Mouse (Mus musculus): Measurements from ENCODE around the gene Plekhh1.

Gene Plekhh1

DNA sequence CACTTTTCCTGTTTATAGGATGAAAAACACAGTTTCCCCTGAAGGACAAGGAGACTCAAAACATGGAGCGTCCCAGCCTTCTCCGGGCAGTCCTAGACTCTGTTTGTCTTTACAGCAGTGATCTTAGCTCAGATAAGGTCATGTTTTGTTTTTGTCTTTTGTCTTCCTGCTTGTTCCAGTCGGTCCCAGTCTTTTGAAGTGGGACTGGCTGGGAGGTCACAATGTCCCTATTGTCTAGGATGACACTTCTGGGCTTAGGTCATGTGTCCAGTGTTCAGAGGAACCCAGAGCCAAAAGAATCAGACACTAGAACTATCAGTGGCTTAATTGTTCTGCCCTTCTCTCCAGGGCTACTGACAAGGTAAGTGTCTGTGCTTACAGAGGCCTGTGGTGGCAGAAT lies 6.4 kb downstream of the Plekhh1 start:
- peak; percentile 36 for DNase-seq

DNA sequence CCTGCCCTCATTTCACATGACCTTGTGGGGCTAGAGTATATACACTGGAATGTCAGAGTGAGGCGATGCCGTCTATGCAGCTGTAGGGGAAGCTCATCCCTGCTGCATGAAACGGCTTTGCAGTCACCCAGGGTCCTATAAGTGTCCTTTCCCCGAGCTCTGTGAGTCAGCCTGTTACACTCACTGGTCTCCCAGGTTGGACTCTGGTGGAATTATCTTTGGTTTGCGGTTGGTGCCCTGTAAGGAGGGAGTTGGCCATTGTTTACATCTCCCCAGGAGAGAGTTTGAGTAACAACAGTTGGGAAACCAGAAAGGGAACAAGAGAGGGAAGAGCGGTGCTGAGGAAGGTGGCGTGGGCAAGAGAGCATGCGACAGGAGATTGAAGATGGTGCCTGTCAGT lies 10.7 kb downstream of the Plekhh1 start:
- no peak for DNase-seq

DNA sequence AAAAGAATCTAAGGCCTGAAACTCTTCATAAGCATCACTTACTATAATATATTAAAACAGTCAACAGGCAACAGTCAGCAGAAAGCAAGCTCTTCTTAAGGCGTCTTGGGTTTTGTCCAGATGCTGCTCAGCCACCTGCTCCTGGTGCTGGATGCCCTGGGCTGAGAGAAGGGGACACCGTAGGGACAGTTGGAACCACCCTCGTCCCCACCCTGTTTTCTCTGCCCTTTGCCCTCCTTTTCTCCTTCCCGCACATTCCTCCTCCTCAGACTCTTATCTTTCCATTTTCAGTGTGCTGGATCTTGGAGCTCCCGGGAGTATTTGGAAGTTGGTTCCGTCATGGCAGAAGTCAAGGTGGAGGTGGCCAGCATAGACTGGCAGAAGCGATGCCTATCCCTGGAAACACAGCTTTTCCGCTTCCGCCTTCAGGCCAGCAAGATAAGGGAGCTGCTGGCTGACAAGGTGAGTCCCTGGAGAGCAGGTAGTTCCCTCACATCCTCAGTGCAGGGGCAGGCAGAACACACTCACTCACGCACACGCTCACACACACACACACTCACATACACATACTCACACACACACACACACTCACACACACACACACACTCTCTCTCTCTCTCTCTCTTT lies 11.4 kb downstream of the Plekhh1 start:
- no peak for DNase-seq

DNA sequence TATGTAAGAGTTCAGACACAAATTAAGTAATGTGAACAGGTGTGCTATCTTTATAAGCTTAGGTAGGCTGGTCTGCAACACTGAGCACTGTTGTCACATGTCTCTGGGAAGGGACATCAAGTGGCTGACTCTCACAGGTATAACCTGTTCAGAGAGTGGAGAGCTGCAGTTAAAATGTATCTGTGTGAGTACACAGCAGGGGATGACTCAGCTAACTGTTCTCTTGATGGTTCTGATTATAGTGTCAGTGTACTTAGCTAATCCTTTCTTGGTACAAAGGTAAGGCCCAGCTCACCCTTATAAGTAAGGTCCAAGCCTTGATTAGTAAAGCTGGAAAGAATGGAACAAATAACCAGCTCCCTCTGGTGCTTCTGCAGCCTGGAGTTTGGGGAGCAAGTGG lies 12.5 kb downstream of the Plekhh1 start:
- DNase-seq: no peak

DNA sequence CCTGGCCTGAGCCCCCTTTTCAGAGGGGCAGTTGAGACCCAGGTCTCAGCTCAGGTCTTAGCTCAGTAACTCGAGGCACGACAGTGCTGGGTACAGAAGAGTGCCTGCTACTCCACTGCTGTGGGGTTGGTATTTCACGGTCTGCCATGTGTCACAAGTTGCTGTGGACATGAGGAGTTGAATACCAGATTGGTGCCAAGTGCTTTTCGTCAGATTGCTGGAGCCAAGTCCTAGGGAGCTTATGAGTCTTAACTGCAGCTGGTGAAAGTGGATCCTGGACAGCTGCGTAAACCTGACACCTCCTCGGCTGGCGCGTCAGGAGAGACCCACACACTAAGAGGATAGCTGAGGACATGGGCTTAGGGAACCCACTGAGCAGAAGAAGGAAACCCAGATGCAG lies 15.7 kb downstream of the Plekhh1 start:
- peak; percentile 11 for DNase-seq

DNA sequence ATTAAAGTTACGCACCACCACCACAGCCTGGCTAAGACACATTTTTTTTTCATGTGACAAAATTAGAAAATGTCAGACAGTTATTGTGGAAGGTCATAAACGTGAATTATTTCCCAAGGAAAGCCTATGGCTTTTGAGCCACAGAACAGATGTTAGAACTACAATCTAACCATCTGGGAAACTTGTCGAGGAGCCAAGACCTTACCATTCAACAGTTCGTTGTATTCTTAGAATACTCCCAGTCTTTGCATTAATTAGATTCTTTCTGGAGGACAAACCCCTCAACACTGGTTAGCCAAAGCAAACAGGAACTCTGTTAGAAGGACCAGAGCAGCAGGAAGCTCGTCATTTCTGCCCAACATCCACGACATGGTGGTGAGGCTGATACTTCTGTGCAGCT lies 17.2 kb downstream of the Plekhh1 start:
- no peak for DNase-seq

DNA sequence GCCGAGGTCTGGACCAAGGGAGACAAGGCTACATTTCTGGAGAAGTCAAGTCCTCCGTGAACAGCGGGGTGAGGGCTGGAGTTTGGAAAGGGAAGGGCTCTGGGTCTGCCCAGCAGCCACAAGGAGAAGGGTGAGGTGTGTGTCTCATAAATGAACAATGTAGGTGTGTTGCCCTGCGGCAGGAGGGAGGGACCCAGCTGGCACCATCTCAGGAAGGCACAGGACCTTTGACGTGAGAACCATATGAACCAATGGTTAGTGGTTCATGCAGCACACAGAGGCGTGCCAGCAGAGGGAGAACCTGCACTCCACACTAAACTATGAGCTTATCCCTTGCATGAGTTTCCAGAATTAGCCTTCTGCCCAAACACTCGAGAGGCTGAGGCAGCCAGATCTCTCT lies 18.2 kb downstream of the Plekhh1 start:
- no peak for DNase-seq

DNA sequence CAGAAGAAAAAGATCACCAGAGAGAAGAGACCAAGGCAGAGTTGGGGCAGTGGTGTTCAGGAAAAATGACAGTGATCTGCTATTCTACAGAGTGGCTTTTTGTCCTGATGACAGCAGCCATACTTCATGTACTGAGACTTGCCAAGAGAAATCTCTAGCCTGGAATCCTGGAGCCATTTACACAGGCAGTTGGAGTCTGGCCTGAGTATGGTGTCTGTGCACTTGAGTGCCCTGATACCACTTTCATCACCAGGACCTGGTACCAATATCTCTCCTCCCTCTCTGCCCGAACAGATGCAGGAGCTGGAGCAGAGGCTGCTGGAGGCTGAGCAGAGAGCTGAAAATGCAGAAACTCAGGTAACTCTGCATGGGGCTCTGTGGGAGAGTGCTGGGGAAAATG lies 19.9 kb downstream of the Plekhh1 start:
- DNase-seq: no peak

DNA sequence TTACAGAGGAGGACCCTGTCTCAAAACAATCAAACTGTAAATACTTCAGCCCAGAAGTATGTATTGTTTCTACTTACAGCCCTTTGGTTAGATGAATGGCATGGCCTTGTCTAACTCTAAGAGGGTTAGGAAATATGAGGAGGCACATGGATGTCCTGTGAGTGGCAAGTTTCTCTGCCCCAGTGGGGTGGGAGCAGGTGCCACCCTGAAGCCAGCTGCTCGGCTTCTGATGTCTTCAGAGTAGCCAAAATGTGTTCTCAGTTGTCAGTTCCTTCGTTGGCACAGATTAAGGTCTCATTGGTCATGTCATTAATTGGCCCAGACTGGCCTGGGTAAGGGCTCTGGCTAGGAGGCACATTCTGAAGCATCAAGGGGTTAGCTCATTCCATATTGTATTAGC lies 20.8 kb downstream of the Plekhh1 start:
- no peak for DNase-seq

DNA sequence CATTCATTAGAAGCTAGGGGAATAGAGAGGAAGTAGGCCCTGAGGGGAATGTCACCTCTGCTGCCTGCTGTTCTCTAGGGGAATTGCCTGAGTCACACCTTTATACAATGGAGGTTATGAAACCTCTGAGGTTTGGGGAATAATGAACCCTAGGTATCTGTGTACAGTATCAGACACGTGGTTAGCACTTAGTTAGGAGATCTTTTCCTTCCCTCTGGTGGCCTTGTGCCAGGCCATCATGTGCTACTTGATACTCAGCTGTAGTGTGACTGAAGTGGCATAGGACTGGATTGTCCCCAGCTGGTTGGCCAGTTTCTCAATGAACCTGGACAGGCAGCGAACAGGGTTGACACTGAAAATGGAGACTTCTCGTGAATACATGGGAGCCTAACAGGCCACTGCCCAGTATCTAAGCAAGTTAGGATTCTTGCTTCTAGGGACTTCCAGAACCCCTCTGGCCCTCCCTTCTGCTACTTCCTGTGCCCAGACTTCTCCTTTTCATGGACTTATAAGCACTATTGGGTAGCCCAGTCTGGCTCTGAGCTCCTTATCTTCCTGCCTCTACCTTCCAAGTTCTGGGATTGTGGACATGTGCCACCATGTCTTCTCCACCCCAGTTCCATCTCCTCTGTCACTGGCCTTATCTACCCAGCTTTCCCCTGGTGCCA lies 21.7 kb downstream of the Plekhh1 start:
- DNase-seq: no peak

DNA sequence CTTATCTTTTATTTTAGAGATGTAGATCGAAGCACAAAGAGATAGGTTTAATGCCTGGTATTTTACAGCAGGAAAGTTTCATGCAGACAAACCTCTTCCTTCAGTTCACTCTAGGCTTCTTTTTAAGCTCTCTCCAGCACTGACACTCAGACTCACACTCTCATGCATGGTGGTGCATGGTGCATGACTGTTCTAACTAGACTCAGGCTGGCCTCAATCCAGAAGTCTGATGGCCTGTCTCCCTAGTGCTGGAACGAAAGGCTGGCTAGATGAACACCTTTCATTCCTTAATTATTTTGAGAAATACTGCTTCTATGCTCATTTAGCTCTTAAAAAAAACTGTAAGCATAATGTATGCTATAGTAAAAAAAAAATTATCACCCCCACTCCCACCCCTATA lies 23.1 kb downstream of the Plekhh1 start:
- DNase-seq: no peak

DNA sequence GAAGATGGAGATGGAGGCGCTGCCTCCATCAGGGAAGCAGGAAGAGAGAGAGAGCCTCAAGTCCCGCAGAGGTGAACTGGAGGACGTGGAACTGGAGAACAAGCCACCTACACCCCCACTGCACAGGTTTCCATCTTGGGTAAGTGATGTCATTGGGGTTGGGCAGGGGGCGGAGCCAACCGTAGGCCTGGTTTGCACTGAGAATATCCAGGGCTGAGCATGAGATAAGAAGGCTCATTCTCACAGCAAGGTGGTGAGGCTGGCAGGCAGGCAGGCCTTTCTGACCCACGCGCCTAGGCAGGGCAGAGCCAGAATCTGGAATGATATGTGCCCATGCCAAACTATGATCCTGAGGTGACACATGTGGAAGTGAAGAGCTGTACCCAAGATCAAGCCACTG lies 26.3 kb downstream of the Plekhh1 start:
- DNase-seq: no peak

DNA sequence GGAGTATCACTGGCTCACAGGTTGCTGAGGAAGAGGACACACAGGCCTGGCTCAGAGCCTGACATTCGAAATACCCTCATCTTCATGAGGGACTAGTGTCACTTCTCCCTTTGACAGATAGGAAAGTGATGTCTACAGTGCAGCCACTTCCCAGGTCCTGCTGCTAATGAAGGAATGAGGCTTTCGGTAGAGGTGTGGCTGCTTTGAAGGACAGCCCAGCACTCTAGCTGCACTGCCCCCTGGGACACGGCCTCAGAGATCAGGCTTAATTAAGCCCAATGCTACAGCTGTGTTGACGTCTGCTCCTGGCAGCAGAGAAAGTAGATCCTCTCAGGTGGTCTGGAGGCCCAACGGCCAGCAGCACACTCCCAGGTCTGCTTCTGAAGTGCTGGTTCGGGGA lies 30.6 kb downstream of the Plekhh1 start:
- DNase-seq: no peak

DNA sequence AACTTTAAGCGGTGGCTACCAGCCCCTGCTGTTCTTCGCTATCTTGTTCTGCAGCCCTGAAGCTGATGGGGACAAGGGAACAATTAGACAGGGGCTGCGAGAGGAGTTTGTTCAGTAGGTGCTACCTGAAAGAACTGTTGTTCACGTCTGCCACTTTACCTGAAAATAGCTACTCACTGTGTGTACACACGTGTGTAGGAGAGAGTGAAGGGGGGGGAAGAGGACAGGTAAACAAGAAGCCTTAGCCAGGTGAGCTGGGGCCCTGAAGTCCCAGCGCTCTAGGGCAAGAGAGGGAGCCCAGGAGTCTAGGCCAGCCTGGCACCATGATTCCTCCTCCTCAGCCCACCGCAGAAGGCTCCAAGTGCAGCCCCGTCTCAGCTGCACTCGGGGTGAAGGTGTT lies 31.2 kb downstream of the Plekhh1 start:
- DNase-seq: no peak

DNA sequence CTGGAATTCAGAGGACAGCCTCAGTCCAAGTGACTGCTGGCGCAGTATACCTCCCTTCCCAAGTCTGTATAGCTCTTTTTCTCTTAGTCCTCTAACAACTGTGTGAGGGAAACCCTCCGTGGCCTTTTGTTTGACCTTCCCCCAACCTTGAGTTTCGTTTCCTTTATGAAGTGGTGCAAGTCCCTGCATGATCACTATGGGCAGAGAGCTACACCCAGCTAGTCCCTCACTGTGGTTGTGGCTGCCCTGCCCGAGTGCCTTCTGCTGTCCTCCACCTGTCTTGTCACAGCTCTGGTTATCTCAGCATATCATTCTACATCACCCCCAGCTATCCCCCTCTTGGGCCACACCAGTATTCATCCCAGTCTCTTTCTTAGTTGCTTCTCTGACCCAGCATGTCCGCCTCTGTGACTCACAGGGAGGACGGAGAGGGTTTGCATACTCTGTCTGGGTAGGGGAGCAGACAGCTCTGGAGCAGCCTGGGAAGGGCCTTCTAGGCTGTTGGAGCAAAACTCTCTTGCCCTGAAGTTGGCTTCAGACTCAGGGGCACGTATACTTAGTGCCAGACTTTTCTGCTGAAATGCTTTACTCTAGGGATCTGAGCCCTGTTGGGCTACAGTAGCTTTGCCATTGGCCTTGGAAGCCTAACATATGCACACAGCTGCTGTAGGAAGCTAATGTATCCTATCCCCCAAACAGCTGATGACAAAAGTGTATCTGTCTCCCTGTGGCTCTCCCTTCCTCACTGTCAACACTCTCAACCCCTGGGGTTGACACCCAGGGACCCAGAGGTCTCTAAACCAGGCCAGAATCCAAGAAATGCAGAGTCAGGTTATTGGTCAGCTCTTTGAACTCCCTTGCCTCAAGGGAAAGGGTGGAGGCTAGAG lies 32.0 kb downstream of the Plekhh1 start:
- no peak for DNase-seq

DNA sequence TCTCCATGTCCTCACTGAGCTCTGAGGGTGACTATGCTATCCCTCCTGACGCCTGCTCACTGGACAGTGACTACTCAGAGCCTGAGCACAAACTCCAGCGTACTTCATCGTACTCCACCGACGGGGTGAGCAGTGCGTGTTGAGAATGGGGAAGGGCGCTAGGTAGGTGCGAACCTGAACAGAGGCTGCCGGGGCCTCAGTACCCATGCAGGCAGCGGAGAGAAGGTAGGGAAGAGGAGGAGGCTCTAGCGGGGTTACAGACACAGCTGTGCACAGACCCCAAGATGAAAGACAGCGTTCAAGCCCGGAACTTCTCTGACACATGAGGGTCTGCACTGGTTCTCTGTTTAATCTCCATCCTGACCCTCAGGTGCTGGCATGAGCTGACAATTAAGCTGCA lies 35.5 kb downstream of the Plekhh1 start:
- no peak for DNase-seq

DNA sequence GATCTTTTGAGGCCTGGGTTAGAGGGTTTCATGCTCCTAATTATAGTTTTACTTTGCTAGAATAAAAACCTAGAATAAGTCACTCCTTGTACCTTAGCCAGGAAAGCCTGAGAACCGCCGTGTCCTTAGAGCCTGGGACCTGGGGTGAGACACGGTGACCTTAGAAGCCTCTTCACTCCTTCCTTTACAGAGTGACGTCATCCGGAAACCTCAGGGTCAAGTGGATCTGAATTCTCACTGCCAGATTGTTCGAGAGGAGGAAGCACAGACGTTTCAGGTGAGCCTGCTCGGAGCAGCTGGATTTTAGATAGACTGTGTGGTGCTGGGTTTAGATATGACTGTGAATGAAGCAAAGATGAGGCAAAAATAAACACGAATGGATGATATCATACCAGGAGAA lies 37.5 kb downstream of the Plekhh1 start:
- DNase-seq: no peak

DNA sequence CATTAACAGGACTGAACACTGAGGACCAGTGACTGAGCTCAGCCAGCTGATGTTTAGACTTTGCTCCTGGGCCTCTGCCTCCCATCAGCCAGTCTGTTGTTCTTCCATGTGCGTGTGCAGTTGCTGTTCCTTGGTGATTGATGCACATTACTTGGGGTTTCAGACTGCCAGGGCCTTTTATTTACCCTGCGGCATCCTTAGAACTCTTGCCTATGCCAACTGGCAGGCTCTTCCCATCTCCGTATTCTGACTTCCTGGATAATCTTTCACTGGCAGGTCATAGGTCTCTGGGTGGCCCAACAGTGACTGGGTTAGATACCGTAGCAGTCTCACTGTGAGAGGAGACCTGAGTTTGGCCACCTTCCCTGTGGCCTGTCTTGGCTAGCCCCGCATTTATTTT lies 38.6 kb downstream of the Plekhh1 start:
- DNase-seq: no peak

DNA sequence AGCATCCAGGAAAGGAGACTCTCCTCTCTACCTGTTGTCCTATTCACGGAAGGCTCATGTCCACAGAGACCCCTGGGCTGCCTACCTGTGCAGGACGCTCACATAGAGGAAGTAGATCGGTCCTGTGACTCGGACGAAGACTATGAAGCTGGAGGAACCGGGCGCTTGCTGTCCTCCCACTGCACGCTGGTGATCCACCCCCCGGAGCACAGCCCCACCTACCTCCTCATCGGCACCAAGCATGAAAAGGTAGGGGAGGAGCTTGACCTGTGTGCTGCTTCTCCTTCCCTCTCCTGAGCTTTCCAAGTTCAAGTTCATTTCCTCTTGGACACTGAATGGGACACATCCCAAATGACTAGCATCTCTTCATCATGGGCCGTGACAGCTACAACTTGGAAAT lies 39.3 kb downstream of the Plekhh1 start:
- no peak for DNase-seq

DNA sequence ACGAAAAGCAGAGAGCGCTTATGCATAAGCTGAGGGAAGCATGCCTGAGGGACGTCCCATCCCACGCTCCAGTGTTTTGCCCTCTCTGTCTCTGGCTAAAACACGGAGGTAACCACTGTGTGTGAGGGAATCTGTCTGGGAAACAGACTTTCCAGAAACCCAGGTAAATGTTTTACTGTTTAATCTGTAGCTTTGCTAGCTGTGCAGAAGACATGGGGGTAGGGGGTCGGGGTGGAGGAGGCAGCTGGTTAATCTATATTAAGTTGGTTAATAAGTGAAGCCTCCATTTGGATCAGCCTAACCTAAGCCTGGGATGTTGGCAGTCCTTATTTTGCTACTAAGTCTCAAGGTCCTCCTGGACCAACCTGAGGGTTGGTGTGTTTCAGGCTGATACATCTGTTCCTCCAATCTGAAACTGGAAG lies 40.2 kb downstream of the Plekhh1 start:
- DNase-seq: no peak

DNA sequence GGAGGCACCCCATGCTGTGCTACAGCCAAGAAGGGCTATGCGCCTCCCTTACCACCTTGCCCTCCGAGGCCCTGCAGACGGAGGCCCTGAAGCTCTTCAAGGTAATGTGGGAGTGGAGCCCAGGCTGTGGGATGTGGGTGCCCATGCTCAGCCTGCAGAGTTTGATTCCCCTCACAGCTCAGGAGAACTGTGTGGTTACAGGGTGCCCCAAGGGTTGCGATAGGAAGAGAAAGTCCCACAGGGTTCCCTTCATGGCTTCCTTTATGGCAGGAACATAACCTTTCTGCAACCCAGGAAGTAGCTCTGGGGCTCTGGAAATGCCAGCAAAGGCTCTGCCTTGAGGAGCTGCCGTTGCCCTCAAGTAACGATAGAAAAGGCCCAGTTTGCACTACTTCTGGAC lies 41.0 kb downstream of the Plekhh1 start:
- DNase-seq: no peak

DNA sequence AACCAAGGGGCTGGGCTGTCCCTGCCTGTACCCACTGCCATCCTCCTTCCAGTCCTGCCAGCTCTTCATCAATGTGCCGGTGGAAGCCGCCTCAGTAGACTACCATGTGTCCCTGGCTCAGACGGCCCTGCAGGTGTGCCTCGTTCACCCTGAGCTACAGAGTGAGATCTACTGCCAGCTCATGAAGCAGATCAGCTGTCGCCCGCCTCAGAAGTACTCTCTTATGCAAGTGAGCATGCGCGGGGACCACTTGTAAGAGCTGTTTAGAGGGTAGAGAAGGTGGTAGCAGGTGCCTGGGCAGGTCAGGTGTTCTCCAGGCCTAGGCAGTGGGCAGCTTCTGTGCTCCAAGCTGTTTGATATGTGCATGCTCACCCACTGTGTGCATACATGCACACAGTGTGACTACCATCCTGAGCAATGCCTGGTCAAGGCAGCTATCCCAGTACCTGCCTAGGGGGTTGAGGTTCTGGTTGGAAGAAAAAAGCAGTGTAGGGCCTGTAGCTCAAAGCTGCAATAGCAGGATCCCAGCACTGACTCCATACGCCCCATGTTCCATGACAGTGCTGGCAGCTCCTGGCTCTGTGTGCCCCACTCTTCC lies 41.9 kb downstream of the Plekhh1 start:
- no peak for DNase-seq

DNA sequence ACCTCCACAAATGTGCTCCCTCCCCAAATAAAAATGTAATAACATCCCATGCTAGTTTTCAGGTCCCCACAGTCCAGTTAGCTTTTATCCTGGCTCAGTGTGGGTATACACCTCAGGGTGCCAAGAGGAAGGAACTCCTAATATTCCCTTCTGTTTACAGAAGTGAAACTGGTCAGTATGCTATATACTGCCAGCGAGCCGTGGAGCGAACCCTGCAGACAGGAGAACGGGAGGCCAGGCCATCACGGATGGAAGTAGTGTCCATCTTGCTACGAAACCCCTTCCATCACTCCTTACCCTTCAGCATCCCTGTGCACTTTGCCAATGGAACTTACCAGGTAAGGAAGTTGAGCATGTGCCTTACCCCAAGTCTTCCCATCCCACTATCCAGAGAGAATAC lies 43.6 kb downstream of the Plekhh1 start:
- no peak for DNase-seq

DNA sequence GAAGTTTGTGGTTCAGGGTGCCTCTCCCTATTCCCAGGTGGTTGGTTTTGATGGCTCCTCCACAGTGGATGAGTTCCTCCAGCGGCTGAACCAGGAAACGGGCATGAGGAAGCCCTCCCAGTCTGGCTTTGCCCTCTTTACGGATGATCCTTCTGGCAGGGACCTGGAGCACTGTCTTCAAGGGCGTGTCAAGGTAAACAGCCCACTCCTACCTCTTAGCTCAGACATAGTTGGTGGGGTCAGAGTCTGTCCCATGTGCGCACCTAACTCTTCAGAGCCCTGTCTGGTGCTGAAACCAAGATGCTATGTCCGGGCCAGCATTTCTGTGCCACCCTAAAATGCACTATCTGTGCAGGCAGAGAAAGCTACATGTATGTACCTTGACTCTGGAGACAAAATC lies 44.4 kb downstream of the Plekhh1 start:
- no peak for DNase-seq

Data from retina, postnatal 1 day (tissue).